Mouse (Mus musculus) forebrain, embryonic 13.5 days (tissue): ENCODE data around the gene Ifngr1. TPM values are rescaled to one million over a fixed set of nuclear protein-coding genes. Genes with fewer than 3 reads are reported as not detected.

ENCODE experiments used
- polyA plus RNA-seq: library from polyadenylated mRNA; unstranded; fragments of >200 nt; fragmentation: Nextera tagmentation; extraction: Ambion mirVana; gene quantifications from 2 replicates; pipeline ENCODE4 v1.2.1, GENCODE M21; 2015

The Ifngr1 gene
- polyA plus RNA-seq, 1 experiment from 2014 or later, result 15.2 TPM

Other genes with a start within 250 kb of the Ifngr1 start
- 16.8 and 23.0 TPM in 2 replicates for gene Olig3, start 235.4 kb upstream of the Ifngr1 start, polyA plus RNA-seq
- not detected in 2 replicates for gene Il22ra2, start 30.0 kb downstream of the Ifngr1 start, polyA plus RNA-seq
- 0.08 TPM in 1 of 2 replicates, not detected in the other for gene Il20ra, start 120.6 kb downstream of the Ifngr1 start, polyA plus RNA-seq